In the genomic region with DNA sequence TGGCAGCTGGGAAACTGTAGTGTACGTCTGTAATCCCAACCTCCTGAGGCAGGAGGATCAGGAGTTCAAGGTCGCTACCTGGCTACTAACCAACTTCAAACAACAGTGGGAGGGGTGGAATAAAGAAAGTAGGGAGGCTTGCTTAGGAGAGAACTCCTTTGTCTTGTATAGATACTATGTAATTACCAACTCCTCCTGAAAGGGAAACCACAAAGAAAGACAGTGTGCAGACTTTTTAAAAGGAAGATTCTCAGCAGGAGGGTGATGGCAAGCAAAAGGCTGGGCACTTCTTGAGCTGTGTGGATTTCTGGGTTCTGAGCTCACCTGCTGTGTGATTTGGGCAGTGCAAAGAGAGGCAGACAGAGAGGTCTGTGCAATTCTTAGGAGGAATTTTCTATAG, we compare ENCODE assay signal across 23 mouse cellular contexts. TPM values are rescaled to one million over a fixed set of nuclear protein-coding genes. Genes with fewer than 3 reads are reported as not detected.
DNase-seq lines count a peak whose midpoint lies in the region; ATAC-seq lines count a peak whose summit lies in the region.
"Had no signal": no experiment of that assay in that cellular context is flagged by ENCODE, and none has a peak within 500 bp of the region (broad histone marks: within the 10 kb centered on the region; RNA-seq: fewer than 3 reads in every experiment).

No protein-coding gene starts in this region.

- H3K27ac ChIP-seq in hindbrain, embryonic 13.5 days, result no peak overlapping the region
- no peak overlapping the region for H3K27ac ChIP-seq in hindbrain, embryonic 16.5 days (ENCODE audit: low read depth, low read length)
- no peak overlapping the region for H3K27ac ChIP-seq in embryonic facial prominence, embryonic 12.5 days
- H3K27ac ChIP-seq: forebrain, embryonic 13.5 days; kidney, postnatal 0 days; left cerebral cortex, adult 2 months; midbrain, embryonic 12.5 days had no signal

- intact Hi-C loops in gastrocnemius, postnatal 14 days (cut with DNase I; ENCODE audit: low total_unique reads), result no loop called here

- no peak for ATAC-seq in hindbrain, embryonic 13.5 days (ENCODE audit: low FRiP score)
- ATAC-seq in hindbrain, embryonic 16.5 days, result no peak
- ATAC-seq in embryonic facial prominence, embryonic 12.5 days (ENCODE audit: insufficient number of reproducible peaks, insufficient read depth, low FRiP score, low TSS enrichment), result no peak
- ATAC-seq: CD4-positive, CD25-positive, alpha-beta regulatory T cell, adult 4 months; forebrain, embryonic 13.5 days had no signal

- 22% methylated on average over 2 of the region's 2 CpGs for WGBS in hindbrain, embryonic 13.5 days
- 29% methylated on average over 2 of the region's 2 CpGs for WGBS in hindbrain, embryonic 16.5 days
- WGBS in embryonic facial prominence, embryonic 12.5 days, result 40% methylated on average over 2 of the region's 2 CpGs

- H3K36me3 ChIP-seq in hindbrain, embryonic 13.5 days, result no peaks in the 10 kb centered on the region
- H3K36me3 ChIP-seq in hindbrain, embryonic 16.5 days (ENCODE audit: control insufficient read depth, insufficient read depth, low read length), result no peaks in the 10 kb centered on the region
- no peaks in the 10 kb centered on the region for H3K36me3 ChIP-seq in embryonic facial prominence, embryonic 12.5 days
- H3K36me3 ChIP-seq: heart, embryonic 12.5 days; midbrain, embryonic 12.5 days had no signal

- H3K4me3 ChIP-seq in hindbrain, embryonic 13.5 days, result no peak overlapping the region
- no peak overlapping the region for H3K4me3 ChIP-seq in hindbrain, embryonic 16.5 days (ENCODE audit: low read length)
- peak overlapping the region; percentile 43 for H3K4me3 ChIP-seq in embryonic facial prominence, embryonic 12.5 days
- H3K4me3 ChIP-seq: erythroblast, embryonic 14.5 days had no signal

- H3K4me2 ChIP-seq in hindbrain, embryonic 13.5 days, result peak overlapping the region; percentile 71; the same call in 1 of the 2 replicates
- H3K4me2 ChIP-seq in hindbrain, embryonic 16.5 days (ENCODE audit: low read length), result no peak overlapping the region
- H3K4me2 ChIP-seq in embryonic facial prominence, embryonic 12.5 days (replicated peaks), result no peak overlapping the region

- no peak overlapping the region for H3K9ac ChIP-seq in hindbrain, embryonic 13.5 days
- H3K9ac ChIP-seq in hindbrain, embryonic 16.5 days (ENCODE audit: low read depth, low read length), result no peak overlapping the region
- no peak overlapping the region for H3K9ac ChIP-seq in embryonic facial prominence, embryonic 12.5 days
- H3K9ac ChIP-seq: forebrain, embryonic 13.5 days; midbrain, embryonic 12.5 days had no signal

- H3K27me3 ChIP-seq in hindbrain, embryonic 13.5 days, result peaks cover 75% of the 10 kb centered on the region
- peaks cover 32% of the 10 kb centered on the region for H3K27me3 ChIP-seq in hindbrain, embryonic 16.5 days (replicated peaks; ENCODE audit: control insufficient read depth, insufficient read depth, low read length)
- H3K27me3 ChIP-seq in embryonic facial prominence, embryonic 12.5 days, result peaks cover 62% of the 10 kb centered on the region

- peaks cover 43% of the 10 kb centered on the region for H3K4me1 ChIP-seq in hindbrain, embryonic 13.5 days (replicated peaks)
- peaks cover 12% of the 10 kb centered on the region for H3K4me1 ChIP-seq in hindbrain, embryonic 16.5 days (ENCODE audit: control insufficient read depth, insufficient read depth, low read depth, low read length)
- peaks cover 20% of the 10 kb centered on the region for H3K4me1 ChIP-seq in embryonic facial prominence, embryonic 12.5 days

- DNase-seq in testis, postnatal 14 days (ENCODE audit: low spot score), result peak; percentile 56
- no peak for DNase-seq in testis, postnatal 10 days (ENCODE audit: low spot score)
- no peak for DNase-seq in frontal cortex, postnatal 14 days (ENCODE audit: low spot score in 2 of 2)
- DNase-seq in gastrocnemius, postnatal 14 days, result no peak
- DNase-seq: cerebellum, adult 9-10 months; gastrocnemius, postnatal 10 days; kidney, adult 11 months; right cerebral cortex, postnatal 25 days; spleen, adult 18-20 months; thymus, postnatal 14 days had no signal

- no peaks in the 10 kb centered on the region for H3K9me3 ChIP-seq in hindbrain, embryonic 13.5 days
- no peaks in the 10 kb centered on the region for H3K9me3 ChIP-seq in hindbrain, embryonic 16.5 days (ENCODE audit: control insufficient read depth, low read length)
- H3K9me3 ChIP-seq in embryonic facial prominence, embryonic 12.5 days, result no peaks in the 10 kb centered on the region
- H3K9me3 ChIP-seq: forebrain, embryonic 13.5 days; heart, embryonic 12.5 days; midbrain, embryonic 12.5 days had no signal

RNA-seq across cellular contexts. Expression of gene Msx2, which starts 11.5 kb away (rescaled TPM):
- 7.5 and 8.3 TPM in 2 replicates for polyA plus RNA-seq in hindbrain, embryonic 13.5 days (2015; fragmentation: Nextera tagmentation; extraction: Ambion mirVana)
- polyA plus RNA-seq in hindbrain, embryonic 16.5 days (2015; fragmentation: Nextera tagmentation; extraction: Ambion mirVana), result 2.4 and 2.8 TPM in 2 replicates
- polyA plus RNA-seq in embryonic facial prominence, embryonic 12.5 days (2016; fragmentation: Nextera tagmentation; extraction: Ambion mirVana), result 30.8 and 34.2 TPM in 2 replicates
- total RNA-seq in gastrocnemius, postnatal 14 days (2021), result under 1 TPM in 1 of 2 experiments, not detected in 1; 0.18 TPM
- total RNA-seq: common myeloid progenitor, adult 5-6 weeks; liver, adult 2 months had no signal
- polyA plus RNA-seq: CD4-positive, CD25-positive, alpha-beta regulatory T cell, adult 4 months; erythroblast, embryonic 14.5 days; liver, adult 2 months; liver, embryonic 16.5 days had no signal
